Mouse (Mus musculus): ENCODE measurements at regions not wholly inside any gene's neighbourhood (a gene's known extent, or its start where the extent isn't known, plus 50 kb on each side); places are given as distances from the start of the nearest gene placed in this dataset.

GRCm38 (mm10) chr4:33797964-33798363 lies 126.4 kb upstream of the Cnr1 start:
- Histone ChIP-seq H3K4me3 (ENCODE audit: low read depth, low read length) (no peak overlapping the region), H3K4me2 (no peak overlapping the region), H3K9me3 (ENCODE audit: low read depth, low read length) (no peaks in the 10 kb centered on the region), H3K36me3 (ENCODE audit: insufficient read depth) (no peaks in the 10 kb centered on the region), H3K4me1 (ENCODE audit: insufficient read depth) (no peaks in the 10 kb centered on the region), H3K9ac (no peak overlapping the region), H3K27ac (ENCODE audit: low read depth) (no peak overlapping the region), H3K27me3 (ENCODE audit: insufficient read depth, low read length) (no peaks in the 10 kb centered on the region)
- ATAC-seq (ENCODE audit: insufficient read depth) (no peak), DNase-seq (no peak)
- WGBS = 88% methylated on average over 4 of the region's 4 CpGs
- no peak for TF ChIP-seq CTCF (IDR thresholded peaks at IDR 0.05; ENCODE audit: low read depth)

DNA sequence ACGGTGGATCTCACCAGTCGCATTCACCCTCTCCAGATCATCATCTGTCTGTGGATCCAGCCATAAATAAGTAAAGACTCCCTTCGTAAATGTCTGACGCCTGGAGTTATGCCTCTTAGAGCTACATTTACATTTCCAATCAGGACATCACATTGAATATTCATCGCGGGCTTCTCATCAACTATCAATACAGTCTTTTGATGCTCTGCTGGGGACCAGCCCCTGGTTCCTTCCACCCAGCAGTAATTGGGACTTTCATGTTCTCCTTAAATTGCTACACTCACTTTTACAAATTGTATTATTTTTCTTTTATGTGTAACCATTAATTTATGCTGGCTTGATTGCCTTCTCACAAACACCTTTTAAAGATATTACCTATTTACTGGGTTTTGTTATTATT lies 125.7 kb upstream of the Cnr1 start:
- ATAC-seq (ENCODE audit: insufficient read depth) = no peak

GRCm38 (mm10) chr4:33799110-33799509 lies 125.3 kb upstream of the Cnr1 start:
- Histone ChIP-seq H3K9me3 (ENCODE audit: low read depth, low read length) (no peaks in the 10 kb centered on the region), H3K4me1 (ENCODE audit: insufficient read depth) (no peaks in the 10 kb centered on the region), H3K36me3 (ENCODE audit: insufficient read depth) (no peaks in the 10 kb centered on the region), H3K27me3 (ENCODE audit: insufficient read depth, low read length) (no peaks in the 10 kb centered on the region), H3K27ac (ENCODE audit: low read depth) (no peak overlapping the region), H3K4me2 (no peak overlapping the region), H3K9ac (no peak overlapping the region), H3K4me3 (ENCODE audit: low read depth, low read length) (no peak overlapping the region)
- WGBS = 45% methylated on average over 6 of the region's 6 CpGs
- DNase-seq (no peak), ATAC-seq (ENCODE audit: insufficient read depth) (no peak)
- no peak for TF ChIP-seq CTCF (IDR thresholded peaks at IDR 0.05; ENCODE audit: low read depth)

More for the DNA sequence above, 125.7 kb upstream of the Cnr1 start:
- Histone ChIP-seq H3K27me3 (ENCODE audit: insufficient read depth, low read length) (no peaks in the 10 kb centered on the region), H3K9me3 (ENCODE audit: low read depth, low read length) (no peaks in the 10 kb centered on the region), H3K9ac (no peak overlapping the region), H3K4me1 (ENCODE audit: insufficient read depth) (no peaks in the 10 kb centered on the region), H3K36me3 (ENCODE audit: insufficient read depth) (no peaks in the 10 kb centered on the region), H3K4me2 (no peak overlapping the region), H3K4me3 (ENCODE audit: low read depth, low read length) (no peak overlapping the region), H3K27ac (ENCODE audit: low read depth) (no peak overlapping the region)
- TF ChIP-seq CTCF (IDR thresholded peaks at IDR 0.05; ENCODE audit: low read depth) = no peak
- WGBS = 83% methylated on average over 6 of the region's 6 CpGs
- no peak for DNase-seq

DNA sequence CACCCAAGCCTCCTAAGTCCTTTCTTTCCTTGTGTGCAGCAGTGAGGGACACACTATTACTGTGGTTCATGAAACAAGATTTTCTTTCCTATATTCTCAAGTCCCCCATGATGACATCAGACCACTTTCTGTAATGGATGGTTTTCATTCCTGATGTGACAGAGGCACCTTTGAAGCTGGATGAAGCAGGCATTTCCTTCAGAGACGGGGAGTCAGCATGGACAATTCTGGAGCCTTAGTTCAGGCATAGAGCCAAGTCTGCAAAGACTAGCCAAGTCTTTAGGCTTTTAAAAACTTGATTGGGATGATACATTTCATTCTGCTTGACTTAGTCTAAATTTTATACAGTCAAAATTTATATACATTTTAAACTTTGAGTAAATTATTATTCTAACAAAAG lies 124.6 kb upstream of the Cnr1 start:
- no peak overlapping the region for H3K4me2 ChIP-seq
- no peaks in the 10 kb centered on the region for H3K4me1 ChIP-seq (ENCODE audit: insufficient read depth)
- DNase-seq = peak; percentile 79
- no peaks in the 10 kb centered on the region for H3K27me3 ChIP-seq (ENCODE audit: insufficient read depth, low read length)
- H3K9ac ChIP-seq = no peak overlapping the region
- H3K27ac ChIP-seq (ENCODE audit: low read depth) = no peak overlapping the region
- no peaks in the 10 kb centered on the region for H3K9me3 ChIP-seq (ENCODE audit: low read depth, low read length)
- TF ChIP-seq CTCF (IDR thresholded peaks at IDR 0.05; ENCODE audit: low read depth) = no peak
- no peak; the same call in 1 of the 2 replicates for ATAC-seq (ENCODE audit: insufficient read depth)
- H3K4me3 ChIP-seq (ENCODE audit: low read depth, low read length) = no peak overlapping the region
- no peaks in the 10 kb centered on the region for H3K36me3 ChIP-seq (ENCODE audit: insufficient read depth)
- WGBS = 22% methylated on average over 1 of the region's 1 CpGs

- Histone ChIP-seq H3K4me1 (ENCODE audit: insufficient read depth) (no peaks in the 10 kb centered on the region), H3K27ac (ENCODE audit: low read depth) (no peak overlapping the region), H3K27me3 (ENCODE audit: insufficient read depth, low read length) (no peaks in the 10 kb centered on the region), H3K9ac (no peak overlapping the region), H3K4me3 (ENCODE audit: low read depth, low read length) (no peak overlapping the region), H3K36me3 (ENCODE audit: insufficient read depth) (no peaks in the 10 kb centered on the region), H3K4me2 (no peak overlapping the region), H3K9me3 (ENCODE audit: low read depth, low read length) (no peaks in the 10 kb centered on the region)
- 80% methylated on average over 1 of the region's 1 CpGs for WGBS
- DNase-seq (no peak), ATAC-seq (ENCODE audit: insufficient read depth) (no peak)
- no peak for TF ChIP-seq CTCF (IDR thresholded peaks at IDR 0.05; ENCODE audit: low read depth)
Measured at GRCm38 (mm10) chr4:33812338-33812737, 112.1 kb upstream of the Cnr1 start.

DNA sequence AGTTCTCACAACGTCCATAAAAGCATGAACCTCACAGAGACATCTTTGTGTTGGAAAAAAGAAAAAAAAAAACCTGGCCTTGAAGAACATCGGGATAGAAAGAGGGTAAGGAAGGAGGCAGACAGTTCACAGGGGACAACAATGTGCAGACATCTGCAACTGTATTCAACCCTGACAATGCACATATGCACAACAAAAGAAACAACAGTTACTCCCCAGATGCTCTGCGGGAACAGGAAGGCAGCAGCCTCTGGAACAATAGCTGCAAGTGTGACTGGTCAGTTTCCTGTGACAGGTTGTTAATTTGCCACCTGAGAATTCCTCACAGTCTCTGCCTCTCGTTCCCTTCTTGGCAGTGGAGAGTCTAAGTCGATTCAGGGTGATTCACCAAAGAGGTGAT lies 100.5 kb upstream of the Cnr1 start:
- H3K4me2 ChIP-seq = no peak overlapping the region
- H3K27me3 ChIP-seq (ENCODE audit: insufficient read depth, low read length) = no peaks in the 10 kb centered on the region
- DNase-seq (no peak), ATAC-seq (ENCODE audit: insufficient read depth) (no peak)
- no peak overlapping the region for H3K27ac ChIP-seq (ENCODE audit: low read depth)
- no peaks in the 10 kb centered on the region for H3K9me3 ChIP-seq (ENCODE audit: low read depth, low read length)
- no peak overlapping the region for H3K9ac ChIP-seq
- 10% methylated on average over 5 of the region's 5 CpGs for WGBS
- no peak overlapping the region for H3K4me3 ChIP-seq (ENCODE audit: low read depth, low read length)
- no peaks in the 10 kb centered on the region for H3K4me1 ChIP-seq (ENCODE audit: insufficient read depth)
- no peaks in the 10 kb centered on the region for H3K36me3 ChIP-seq (ENCODE audit: insufficient read depth)
- no peak for TF ChIP-seq CTCF (IDR thresholded peaks at IDR 0.05; ENCODE audit: low read depth)

- no peak for TF ChIP-seq CTCF (IDR thresholded peaks at IDR 0.05; ENCODE audit: low read depth)
- H3K9ac ChIP-seq = no peak overlapping the region
- no peaks in the 10 kb centered on the region for H3K9me3 ChIP-seq (ENCODE audit: low read depth, low read length)
- no peaks in the 10 kb centered on the region for H3K36me3 ChIP-seq (ENCODE audit: insufficient read depth)
- H3K27ac ChIP-seq (ENCODE audit: low read depth) = no peak overlapping the region
- 83% methylated on average over 7 of the region's 7 CpGs for WGBS
- ATAC-seq (ENCODE audit: insufficient read depth) (no peak), DNase-seq (no peak)
- H3K4me2 ChIP-seq = no peak overlapping the region
- H3K27me3 ChIP-seq (ENCODE audit: insufficient read depth, low read length) = no peaks in the 10 kb centered on the region
- H3K4me3 ChIP-seq (ENCODE audit: low read depth, low read length) = no peak overlapping the region
- H3K4me1 ChIP-seq (ENCODE audit: insufficient read depth) = no peaks in the 10 kb centered on the region
Measured at GRCm38 (mm10) chr4:33833134-33833533, 91.3 kb upstream of the Cnr1 start.

- 80% methylated on average over 6 of the region's 6 CpGs for WGBS
- no peaks in the 10 kb centered on the region for H3K36me3 ChIP-seq (ENCODE audit: insufficient read depth)
- no peak overlapping the region for H3K4me3 ChIP-seq (ENCODE audit: low read depth, low read length)
- no peak overlapping the region for H3K4me2 ChIP-seq
- no peak for ATAC-seq (ENCODE audit: insufficient read depth)
- no peak for TF ChIP-seq CTCF (IDR thresholded peaks at IDR 0.05; ENCODE audit: low read depth)
- no peaks in the 10 kb centered on the region for H3K4me1 ChIP-seq (ENCODE audit: insufficient read depth)
- H3K27me3 ChIP-seq (ENCODE audit: insufficient read depth, low read length) = no peaks in the 10 kb centered on the region
- H3K27ac ChIP-seq (ENCODE audit: low read depth) = no peak overlapping the region
- no peak for DNase-seq
- H3K9ac ChIP-seq = no peak overlapping the region
- no peaks in the 10 kb centered on the region for H3K9me3 ChIP-seq (ENCODE audit: low read depth, low read length)
Measured at GRCm38 (mm10) chr4:33838436-33838835, 86.0 kb upstream of the Cnr1 start.

Data from lung, embryonic 14.5 days (tissue).